Mouse (Mus musculus): ENCODE results near the gene Gpr146.

- TF ChIP-seq CTCF (IDR thresholded peaks at IDR 0.05; ENCODE audit: low read depth), result no peak
- TF ChIP-seq EP300 (IDR thresholded peaks at IDR 0.05; ENCODE audit: low read depth), result no peak
Measured at GRCm38 (mm10) chr5:139433842-139434568, 56.5 kb downstream of the Gpr146 start.

Measured in heart, postnatal 0 days (tissue).